Mouse (Mus musculus) liver, adult 2 months (tissue): Measurements from ENCODE around the gene Lhfpl2. TPM values are rescaled to one million over a fixed set of nuclear protein-coding genes. Genes with fewer than 3 reads are reported as not detected.

ENCODE experiments used
- DNase-seq: peaks from one replicate; pipeline ENCODE4 v3.0.0-alpha.2; 2011; ENCODE audit warnings: low read depth, low spot score; ENCODE audit errors: extremely low read depth
- H3K27ac ChIP-seq: fragments of 200-500 bp; replicated peaks from 2 replicates; pipeline ENCODE4 v1.5.1; 2012; ENCODE audit warnings: low read depth, mild to moderate bottlenecking, control low read depth, inconsistent platforms, low read length; ENCODE audit not compliant: insufficient read depth
- H3K27me3 ChIP-seq: fragments of 200-500 bp; 2 replicates; pipeline ENCODE4 v1.6.1; 2012; ENCODE audit warnings: mild to moderate bottlenecking, moderate library complexity, low read length, inconsistent platforms; ENCODE audit not compliant: control insufficient read depth, insufficient read depth
- H3K36me3 ChIP-seq: fragments of 200-500 bp; 2 replicates; pipeline ENCODE4 v1.6.1; 2012; ENCODE audit warnings: low read length, inconsistent platforms; ENCODE audit not compliant: control insufficient read depth, insufficient read depth
- H3K4me1 ChIP-seq: fragments of 200-500 bp; 2 replicates; pipeline ENCODE4 v1.6.1; 2011; ENCODE audit warnings: low read length; ENCODE audit not compliant: control insufficient read depth, insufficient read depth
- H3K4me3 ChIP-seq: fragments of 200-500 bp; 2 replicates; pipeline ENCODE4 v1.5.1; 2011; ENCODE audit warnings: low read depth, mild to moderate bottlenecking, control low read depth, low read length, moderate library complexity; ENCODE audit not compliant: insufficient read depth
- H3K79me2 ChIP-seq: fragments of 200-500 bp; 2 replicates; pipeline ENCODE4 v1.6.1; 2012; ENCODE audit warnings: inconsistent platforms, mild to moderate bottlenecking, low read length, moderate library complexity; ENCODE audit not compliant: control insufficient read depth, insufficient read depth
- H3K9ac ChIP-seq: fragments of 200-500 bp; 2 replicates; pipeline ENCODE4 v1.6.1; 2012; ENCODE audit warnings: low read depth, mild to moderate bottlenecking, control low read depth, inconsistent platforms, low read length
- CTCF ChIP-seq: fragments of 200-500 bp; IDR thresholded peaks from 2 replicates; pipeline ENCODE4 v1.5.1; 2011; ENCODE audit warnings: low read depth, low read length, control low read depth
- POLR2A ChIP-seq: fragments of 200-500 bp; IDR thresholded peaks from 2 replicates; pipeline ENCODE4 v1.6.1; 2011; ENCODE audit warnings: low read length, control low read depth; ENCODE audit not compliant: insufficient read depth; ENCODE audit errors: extremely low read depth
- WGBS: fragments of 180-500 bp; shearing (Covaris S2); methylation state at CpG from one replicate; pipeline ENCODE4 v1.1.7; 2018; 5-methylcytosine and 5-hydroxymethylcytosine counted together
- polyA plus RNA-seq: library from polyadenylated mRNA; depleted of rRNA; stranded (reverse); fragments of >200 nt; gene quantifications from 2 replicates; pipeline ENCODE4 v1.2.3, GENCODE M21; 2012
- total RNA-seq: library from RNA; depleted of rRNA; stranded (reverse); fragments of >200 nt; gene quantifications from 2 replicates; pipeline ENCODE4 v1.2.3, GENCODE M21; 2014

Lhfpl2 gene
- total and polyA plus RNA-seq, 2 experiments: 4.1 to 8.7 TPM

- DNase-seq: no peak
- 78% methylated on average over 8 of the region's 8 CpGs for WGBS
- no peaks in the 10 kb centered on the region for H3K27me3 ChIP-seq
- H3K36me3 ChIP-seq: no peaks in the 10 kb centered on the region
- no peak overlapping the region for H3K4me3 ChIP-seq
- no peak overlapping the region for H3K27ac ChIP-seq
- H3K4me1 ChIP-seq: peaks cover 8% of the 10 kb centered on the region
- H3K79me2 ChIP-seq: no peaks in the 10 kb centered on the region
- no peak overlapping the region for H3K9ac ChIP-seq
- TF ChIP-seq CTCF: no peak
- TF ChIP-seq POLR2A: no peak
These were observed 48.8 kb downstream of the Lhfpl2 start for GRCm38 (mm10) chr13:94106431-94106830.

- Histone ChIP-seq H3K27ac (no peak overlapping the region), H3K27me3 (no peaks in the 10 kb centered on the region), H3K4me1 (peaks cover 8% of the 10 kb centered on the region), H3K9ac (no peak overlapping the region), H3K79me2 (no peaks in the 10 kb centered on the region), H3K4me3 (no peak overlapping the region), H3K36me3 (no peaks in the 10 kb centered on the region)
- DNase-seq: no peak
- 94% methylated on average over 7 of the region's 7 CpGs for WGBS
- TF ChIP-seq CTCF: no peak
- TF ChIP-seq POLR2A: no peak
These were observed 49.4 kb downstream of the Lhfpl2 start for GRCm38 (mm10) chr13:94106983-94107382.

GRCm38 (mm10) chr13:94110556-94110955 is 53.0 kb downstream of the Lhfpl2 start:
- WGBS: 89% methylated on average over 8 of the region's 8 CpGs
- Histone ChIP-seq H3K4me1 (peaks cover 1% of the 10 kb centered on the region), H3K9ac (no peak overlapping the region), H3K36me3 (no peaks in the 10 kb centered on the region), H3K4me3 (no peak overlapping the region), H3K27ac (no peak overlapping the region), H3K79me2 (no peaks in the 10 kb centered on the region), H3K27me3 (no peaks in the 10 kb centered on the region)
- no peak for DNase-seq
- TF ChIP-seq POLR2A (no peak), CTCF (no peak)

GRCm38 (mm10) chr13:94115476-94115875 is 57.9 kb downstream of the Lhfpl2 start:
- DNase-seq: no peak
- no peaks in the 10 kb centered on the region for H3K4me1 ChIP-seq
- no peak for TF ChIP-seq POLR2A
- no peak for TF ChIP-seq CTCF
- no peaks in the 10 kb centered on the region for H3K79me2 ChIP-seq
- no peak overlapping the region for H3K4me3 ChIP-seq
- no peaks in the 10 kb centered on the region for H3K27me3 ChIP-seq
- H3K36me3 ChIP-seq: no peaks in the 10 kb centered on the region
- WGBS: 57% methylated on average over 4 of the region's 4 CpGs
- no peak overlapping the region for H3K27ac ChIP-seq
- H3K9ac ChIP-seq: no peak overlapping the region

- no peak for DNase-seq
These were observed 59.3 kb downstream of the Lhfpl2 start for GRCm38 (mm10) chr13:94116705-94117410.

GRCm38 (mm10) chr13:94117522-94117921 is 59.9 kb downstream of the Lhfpl2 start:
- no peak overlapping the region for H3K4me3 ChIP-seq
- no peaks in the 10 kb centered on the region for H3K27me3 ChIP-seq
- no peak overlapping the region for H3K9ac ChIP-seq
- no peaks in the 10 kb centered on the region for H3K4me1 ChIP-seq
- TF ChIP-seq CTCF (no peak), POLR2A (no peak)
- no peak for DNase-seq
- no peaks in the 10 kb centered on the region for H3K79me2 ChIP-seq
- H3K27ac ChIP-seq: no peak overlapping the region
- no peaks in the 10 kb centered on the region for H3K36me3 ChIP-seq
- 97% methylated on average over 10 of the region's 10 CpGs for WGBS

More at GRCm38 (mm10) chr13:94116705-94117410, 59.3 kb downstream of the Lhfpl2 start:
- Histone ChIP-seq H3K79me2 (no peaks in the 10 kb centered on the region), H3K4me3 (no peak overlapping the region), H3K36me3 (no peaks in the 10 kb centered on the region), H3K27me3 (no peaks in the 10 kb centered on the region), H3K4me1 (no peaks in the 10 kb centered on the region), H3K27ac (no peak overlapping the region), H3K9ac (no peak overlapping the region)
- 88% methylated on average over 13 of the region's 13 CpGs for WGBS
- TF ChIP-seq POLR2A: no peak
- no peak for TF ChIP-seq CTCF
